Mouse (Mus musculus) MEL (cell line): ENCODE data around the gene Tmed9. TPM values are rescaled to one million over a fixed set of nuclear protein-coding genes. Genes with fewer than 3 reads are reported as not detected.
A peak's percentile ranks its signal among the peaks of the same experiment; 100 is the strongest.

Experiments
- DNase-seq: peaks from one replicate; pipeline ENCODE4 v3.0.0; 2011; ENCODE audit warnings: low read depth, low spot score
- H3K27ac ChIP-seq: 2 replicates; pipeline ENCODE4 v1.5.1; 2012; ENCODE audit warnings: low read depth, mild to moderate bottlenecking, control low read depth, low read length, moderate library complexity; ENCODE audit not compliant: control insufficient read depth
- H3K27me3 ChIP-seq, 2 experiments: fragments of 150-350 bp in 1 of 2; sonication (generic) in 1 of 2; 2 replicates each; pipeline ENCODE4 v1.6.1; 2012; ENCODE audit warnings: low read length in 2 of 2, mild to moderate bottlenecking in 2 of 2, improper control_type of control experiment in 1 of 2, moderate library complexity in 1 of 2; ENCODE audit not compliant: insufficient read depth in 2 of 2, control insufficient read depth in 1 of 2
- H3K36me3 ChIP-seq, 2 experiments: 2 replicates each; pipeline ENCODE4 v1.6.1; 2012 to 2014; ENCODE audit warnings: low read length in 2 of 2, improper control_type of control experiment in 1 of 2, inconsistent platforms in 1 of 2, mild to moderate bottlenecking in 1 of 2; ENCODE audit not compliant: insufficient read depth in 2 of 2, control insufficient read depth in 1 of 2
- H3K4me1 ChIP-seq, 2 experiments: fragments of 150-350 bp in 1 of 2; sonication (generic) in 1 of 2; 2 replicates each; pipeline ENCODE4 v1.6.1; 2012; ENCODE audit warnings: low read length in 2 of 2, improper control_type of control experiment in 1 of 2, mild to moderate bottlenecking in 1 of 2; ENCODE audit not compliant: insufficient read depth in 2 of 2, control insufficient read depth in 1 of 2
- H3K4me3 ChIP-seq, 2 experiments: fragments of 150-350 bp in 1 of 2; sonication (generic) in 1 of 2; 2 replicates each; pipeline ENCODE4 v1.5.1; 2012; ENCODE audit warnings: low read depth in 2 of 2, low read length in 2 of 2, mild to moderate bottlenecking in 2 of 2, moderate library complexity in 2 of 2, control low read depth in 1 of 2, improper control_type of control experiment in 1 of 2; ENCODE audit not compliant: control insufficient read depth in 1 of 2, insufficient read depth in 1 of 2
- H3K79me2 ChIP-seq: 2 replicates; pipeline ENCODE4 v1.6.1; 2012; ENCODE audit warnings: mild to moderate bottlenecking, low read length, moderate library complexity; ENCODE audit not compliant: control insufficient read depth, poor library complexity, insufficient read depth
- H3K9ac ChIP-seq: 2 replicates; pipeline ENCODE4 v1.6.1; 2012; ENCODE audit warnings: low read depth, mild to moderate bottlenecking, control low read depth, low read length, moderate library complexity; ENCODE audit not compliant: control insufficient read depth, poor library complexity, severe bottlenecking
- H3K9me3 ChIP-seq: fragments of 150-350 bp; sonication (generic); replicated peaks from 2 replicates; pipeline ENCODE4 v1.6.1; 2012; ENCODE audit warnings: mild to moderate bottlenecking, low read length, improper control_type of control experiment, moderate library complexity; ENCODE audit not compliant: insufficient read depth
- CHD1 ChIP-seq: IDR thresholded peaks from 2 replicates; pipeline ENCODE4 v1.6.1; 2012; ENCODE audit warnings: low read depth, mild to moderate bottlenecking, inconsistent platforms, low read length, improper control_type of control experiment
- CHD2 ChIP-seq: IDR thresholded peaks from 2 replicates; pipeline ENCODE4 v1.6.1; 2011; ENCODE audit warnings: low read length, improper control_type of control experiment
- E2F4 ChIP-seq: IDR thresholded peaks from 2 replicates; pipeline ENCODE4 v1.6.1; 2011; ENCODE audit warnings: low read depth, low read length, improper control_type of control experiment, borderline replicate concordance
- EP300 ChIP-seq, 2 experiments: IDR thresholded peaks; 2 replicates each; pipeline ENCODE4 v1.6.1; 2011; ENCODE audit warnings: improper control_type of control experiment in 2 of 2, low read length in 2 of 2, low read depth in 1 of 2, mild to moderate bottlenecking in 1 of 2
- ETS1 ChIP-seq: IDR thresholded peaks from 2 replicates; pipeline ENCODE4 v1.6.1; 2012; ENCODE audit warnings: low read depth, mild to moderate bottlenecking, inconsistent platforms, low read length, improper control_type of control experiment, moderate library complexity
- GABPA ChIP-seq: IDR thresholded peaks from 2 replicates; pipeline ENCODE4 v1.6.1; 2012; ENCODE audit warnings: low read depth, mild to moderate bottlenecking, inconsistent platforms, low read length, improper control_type of control experiment, moderate library complexity
- GATA1 ChIP-seq: IDR thresholded peaks from 2 replicates; pipeline ENCODE4 v1.6.1; 2011; ENCODE audit warnings: low read depth, low read length, improper control_type of control experiment
- KAT2A ChIP-seq: conservative IDR thresholded peaks from 2 replicates; pipeline ENCODE4 v1.6.1; 2012; ENCODE audit warnings: low read depth, low read length, improper control_type of control experiment, inconsistent platforms
- MAX ChIP-seq: IDR thresholded peaks from 2 replicates; pipeline ENCODE4 v1.6.1; 2011; ENCODE audit warnings: low read length, improper control_type of control experiment
- MAZ ChIP-seq: IDR thresholded peaks from 2 replicates; pipeline ENCODE4 v1.6.1; 2012; ENCODE audit warnings: low read depth, mild to moderate bottlenecking, inconsistent platforms, low read length, improper control_type of control experiment
- MEF2A ChIP-seq: IDR thresholded peaks from 2 replicates; pipeline ENCODE4 v1.6.1; 2014; ENCODE audit warnings: low read depth, mild to moderate bottlenecking, inconsistent platforms, low read length, improper control_type of control experiment; ENCODE audit not compliant: poor library complexity, insufficient replicate concordance, severe bottlenecking; ENCODE audit errors: extremely low read depth
- MXI1 ChIP-seq: IDR thresholded peaks from 2 replicates; pipeline ENCODE4 v1.6.1; 2011; ENCODE audit warnings: mild to moderate bottlenecking, low read depth, low read length, improper control_type of control experiment
- MYB ChIP-seq: IDR thresholded peaks from 2 replicates; pipeline ENCODE4 v1.6.1; 2011; ENCODE audit warnings: mild to moderate bottlenecking, low read depth, low read length, improper control_type of control experiment
- MYC ChIP-seq: IDR thresholded peaks from 2 replicates; pipeline ENCODE4 v1.6.1; 2011; ENCODE audit warnings: low read depth, mild to moderate bottlenecking, low read length, improper control_type of control experiment, moderate library complexity
- NRF1 ChIP-seq: IDR thresholded peaks from 2 replicates; pipeline ENCODE4 v1.6.1; 2014; ENCODE audit warnings: low read depth, mild to moderate bottlenecking, inconsistent platforms, low read length, improper control_type of control experiment, moderate library complexity; ENCODE audit not compliant: poor library complexity, insufficient read depth, severe bottlenecking
- POLR2A ChIP-seq, 2 experiments: IDR thresholded peaks; 2 replicates each; pipeline ENCODE4 v1.6.1; 2011 to 2012; ENCODE audit warnings: low read length in 2 of 2, mild to moderate bottlenecking in 2 of 2, control low read depth in 1 of 2, improper control_type of control experiment in 1 of 2, low read depth in 1 of 2, moderate library complexity in 1 of 2; ENCODE audit not compliant: control insufficient read depth in 1 of 2, insufficient read depth in 1 of 2, poor library complexity in 1 of 2
- POLR2AphosphoS5 ChIP-seq: IDR thresholded peaks from 2 replicates; pipeline ENCODE4 v1.6.1; 2012; ENCODE audit warnings: low read depth, borderline replicate concordance, mild to moderate bottlenecking, inconsistent platforms, low read length, moderate library complexity, mixed read lengths
- RAD21 ChIP-seq: IDR thresholded peaks from 2 replicates; pipeline ENCODE4 v1.6.1; 2011; ENCODE audit warnings: mild to moderate bottlenecking, low read depth, low read length, improper control_type of control experiment
- RCOR1 ChIP-seq: IDR thresholded peaks from 2 replicates; pipeline ENCODE4 v1.6.1; 2012; ENCODE audit warnings: low read depth, mild to moderate bottlenecking, inconsistent platforms, low read length, improper control_type of control experiment
- SIN3A ChIP-seq: IDR thresholded peaks from 2 replicates; pipeline ENCODE4 v1.6.1; 2012; ENCODE audit warnings: low read length, improper control_type of control experiment, inconsistent platforms
- TAL1 ChIP-seq: IDR thresholded peaks from 2 replicates; pipeline ENCODE4 v1.6.1; 2012; ENCODE audit warnings: mild to moderate bottlenecking, inconsistent platforms, low read length, moderate library complexity, mixed read lengths
- TCF12 ChIP-seq: IDR thresholded peaks from 2 replicates; pipeline ENCODE4 v1.6.1; 2014; ENCODE audit warnings: low read depth, mild to moderate bottlenecking, inconsistent platforms, low read length, improper control_type of control experiment, moderate library complexity
- UBTF ChIP-seq: IDR thresholded peaks from 2 replicates; pipeline ENCODE4 v1.6.1; 2012; ENCODE audit warnings: low read depth, mild to moderate bottlenecking, inconsistent platforms, low read length, improper control_type of control experiment, moderate library complexity, borderline replicate concordance; ENCODE audit not compliant: insufficient read depth
- USF1 ChIP-seq: IDR thresholded peaks from 2 replicates; pipeline ENCODE4 v1.6.1; 2014; ENCODE audit warnings: low read depth, mild to moderate bottlenecking, inconsistent platforms, low read length, improper control_type of control experiment, moderate library complexity
- USF2 ChIP-seq, 2 experiments: IDR thresholded peaks; 2 replicates each; pipeline ENCODE4 v1.6.1; 2011 to 2012; ENCODE audit warnings: improper control_type of control experiment in 2 of 2, low read length in 2 of 2, borderline replicate concordance in 1 of 2, inconsistent platforms in 1 of 2, low read depth in 1 of 2, mild to moderate bottlenecking in 1 of 2; ENCODE audit not compliant: insufficient read depth in 1 of 2
- ZC3H11A ChIP-seq: IDR thresholded peaks from 2 replicates; pipeline ENCODE4 v1.6.1; 2012; ENCODE audit warnings: low read depth, mild to moderate bottlenecking, inconsistent platforms, low read length, improper control_type of control experiment
- ZKSCAN1 ChIP-seq: IDR thresholded peaks from 2 replicates; pipeline ENCODE4 v1.6.1; 2012; ENCODE audit warnings: low read depth, mild to moderate bottlenecking, inconsistent platforms, low read length, improper control_type of control experiment, moderate library complexity
- polyA plus RNA-seq, 2 experiments: library from polyadenylated mRNA; stranded (reverse) in 1 of 2; unstranded in 1 of 2; fragments of >175 nt in 1 of 2; fragments of >200 nt in 1 of 2; gene quantifications; 2 replicates each; pipeline versions ENCODE4 v1.2.1 to v1.2.4; 2012; ENCODE audit warnings: low replicate concordance in 2 of 2, low read depth in 1 of 2; ENCODE audit not compliant: insufficient read length in 2 of 2, insufficient read depth in 1 of 2, missing spikeins in 1 of 2
- total RNA-seq: library from RNA; depleted of rRNA; stranded (reverse); fragments of 300-350 nt; gene quantifications from 2 replicates; pipeline ENCODE4 v1.2.3, GENCODE M21; 2012

Tmed9 gene
- total and polyA plus RNA-seq, 3 experiments, result 218 to 222 TPM; not detected in 1

- peak overlapping the region; percentile 47 for H3K27ac ChIP-seq
- DNase-seq, result peak; percentile 43
- TF ChIP-seq ZKSCAN1, result no peak
- TF ChIP-seq POLR2A (IDR thresholded peaks at IDR 0.05; ENCODE audit: control insufficient read depth in 1 of 2, insufficient read depth in 1 of 2, low read depth in 1 of 2, low read length in 2 of 2, poor library complexity in 1 of 2), result peak in 1 of 2 experiments; percentile 9; a peak in 1 of 4 replicates
- no peak for TF ChIP-seq CHD1
- no peak for TF ChIP-seq MYC
- TF ChIP-seq, all 39 proteins: peak for 1
- H3K4me3 ChIP-seq, result peak overlapping the region; percentile 97 to 99
- peak overlapping the region; percentile 98 for H3K9ac ChIP-seq
- H3K9me3 ChIP-seq, result no peaks in the 10 kb centered on the region
- no peaks in the 10 kb centered on the region for H3K27me3 ChIP-seq
- peaks cover 0 to 17% of the 10 kb centered on the region in 2 experiments; a peak in 3 of 4 replicates for H3K4me1 ChIP-seq
- H3K79me2 ChIP-seq, result peaks cover 19% of the 10 kb centered on the region
- H3K36me3 ChIP-seq, result peaks cover 3 to 13% of the 10 kb centered on the region in 2 experiments; a peak in 2 of 4 replicates
Measured at GRCm38 (mm10) chr13:55570286-55570973, 3.1 kb upstream of the Tmed9 start.

DNA sequence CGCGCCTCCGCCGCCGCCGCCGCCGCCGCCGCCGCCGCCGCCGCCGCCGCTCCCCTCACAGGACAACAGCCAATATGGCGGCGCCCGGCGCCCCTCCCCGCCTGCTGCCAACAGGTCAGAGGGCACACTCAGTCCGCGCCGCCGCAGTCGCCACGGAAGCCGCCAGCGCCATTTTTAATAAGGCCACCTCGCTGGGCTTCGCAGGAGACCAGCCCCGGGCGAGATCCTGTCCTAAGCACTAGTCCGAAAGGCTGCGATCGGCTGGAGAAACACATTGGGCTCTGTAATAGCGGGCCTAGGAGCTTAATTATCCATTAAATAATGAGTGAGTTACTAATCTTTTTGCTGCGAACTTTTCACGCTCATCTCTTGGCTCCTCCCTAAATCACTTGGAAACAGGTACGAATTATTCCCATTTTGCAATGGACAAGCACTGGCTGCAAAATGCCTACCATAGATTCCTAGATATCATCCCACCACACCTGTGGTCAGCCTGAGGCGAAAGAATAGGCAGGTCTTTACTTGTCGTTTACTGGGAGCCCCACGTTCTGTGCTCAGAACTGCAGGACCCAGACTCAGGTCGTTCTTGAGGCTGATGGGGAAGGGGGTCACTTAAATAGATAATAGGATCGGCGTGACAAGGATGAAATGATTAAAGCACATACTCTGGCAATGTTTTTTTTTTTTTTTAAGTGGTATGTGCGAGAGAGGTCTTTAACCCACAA, 2.3 kb upstream of the Tmed9 start, which contains the start of gene Fam193b:
Gene Fam193b (minus strand): TSS at position 94 of the 725 bp plus-strand sequence.
- no peaks in the 10 kb centered on the region for H3K27me3 ChIP-seq
- peaks cover 3 to 13% of the 10 kb centered on the region in 2 experiments; a peak in 2 of 4 replicates for H3K36me3 ChIP-seq
- peak; percentile 93 for DNase-seq
- peak within 1 kb of the TSS; percentile 98 for H3K9ac ChIP-seq
- no peaks in the 10 kb centered on the region for H3K9me3 ChIP-seq
- peak within 1 kb of the TSS; percentile 47 for H3K27ac ChIP-seq
- peak within 1 kb of the TSS; percentile 97 to 99 for H3K4me3 ChIP-seq
- peaks cover 0 to 17% of the 10 kb centered on the region in 2 experiments; a peak in 3 of 4 replicates for H3K4me1 ChIP-seq
- peaks cover 16% of the 10 kb centered on the region for H3K79me2 ChIP-seq
- TF ChIP-seq POLR2A (IDR thresholded peaks at IDR 0.05; ENCODE audit: control insufficient read depth in 1 of 2, insufficient read depth in 1 of 2, low read depth in 1 of 2, low read length in 2 of 2, poor library complexity in 1 of 2), result peak; percentile 53 to 72; a peak in 3 of 4 replicates
- peak; percentile 29; the same call in 1 of the 2 replicates for TF ChIP-seq USF1
- TF ChIP-seq TAL1, result no peak
- no peak; the same call in 1 of the 2 replicates for TF ChIP-seq RCOR1
- TF ChIP-seq CHD1, result no peak
- no peak for TF ChIP-seq POLR2AphosphoS5
- peak; percentile 76 for TF ChIP-seq NRF1
- TF ChIP-seq MYB, result no peak
- no peak; the same call in 1 of the 2 replicates for TF ChIP-seq TCF12
- TF ChIP-seq MXI1, result no peak; the same call in 1 of the 2 replicates
- TF ChIP-seq ETS1, result no peak
- no peak for TF ChIP-seq MYC
- TF ChIP-seq E2F4, result no peak
- TF ChIP-seq KAT2A, result peak; percentile 85
- peak; percentile 37 for TF ChIP-seq CHD2
- no peak for TF ChIP-seq GABPA
- no peak for TF ChIP-seq MEF2A
- no peak for TF ChIP-seq MAX
- no peak for TF ChIP-seq GATA1
- TF ChIP-seq EP300 (IDR thresholded peaks at IDR 0.05; ENCODE audit: low read depth in 1 of 2, low read length in 2 of 2), result no peak
- no peak for TF ChIP-seq ZC3H11A
- no peak for TF ChIP-seq USF2 (IDR thresholded peaks at IDR 0.05; ENCODE audit: borderline replicate concordance in 1 of 2, insufficient read depth in 1 of 2, low read depth in 1 of 2, low read length in 2 of 2)
- TF ChIP-seq UBTF, result no peak
- peak; percentile 78; the same call in 1 of the 2 replicates for TF ChIP-seq MAZ
- peak; percentile 57 for TF ChIP-seq SIN3A
- no peak for TF ChIP-seq RAD21
